Mouse (Mus musculus) kidney, adult 8-10 months (tissue): Measurements from ENCODE around the gene Irf1.
A peak's percentile ranks its signal among the peaks of the same experiment; 100 is the strongest.

Experiments
- DNase-seq, 2 experiments: peaks; one replicate each; pipeline ENCODE4 v3.0.0; 2022

Irf1 gene

GRCm38 (mm10) chr11:53761822-53762221 lies 8.0 kb upstream of the Irf1 start:
- DNase-seq = peak; percentile 94

GRCm38 (mm10) chr11:53762426-53762825 lies 7.4 kb upstream of the Irf1 start:
- DNase-seq = no peak

- DNase-seq = peak; percentile 93 to 95
These were observed 6.9 kb upstream of the Irf1 start for GRCm38 (mm10) chr11:53762827-53763495.

DNA sequence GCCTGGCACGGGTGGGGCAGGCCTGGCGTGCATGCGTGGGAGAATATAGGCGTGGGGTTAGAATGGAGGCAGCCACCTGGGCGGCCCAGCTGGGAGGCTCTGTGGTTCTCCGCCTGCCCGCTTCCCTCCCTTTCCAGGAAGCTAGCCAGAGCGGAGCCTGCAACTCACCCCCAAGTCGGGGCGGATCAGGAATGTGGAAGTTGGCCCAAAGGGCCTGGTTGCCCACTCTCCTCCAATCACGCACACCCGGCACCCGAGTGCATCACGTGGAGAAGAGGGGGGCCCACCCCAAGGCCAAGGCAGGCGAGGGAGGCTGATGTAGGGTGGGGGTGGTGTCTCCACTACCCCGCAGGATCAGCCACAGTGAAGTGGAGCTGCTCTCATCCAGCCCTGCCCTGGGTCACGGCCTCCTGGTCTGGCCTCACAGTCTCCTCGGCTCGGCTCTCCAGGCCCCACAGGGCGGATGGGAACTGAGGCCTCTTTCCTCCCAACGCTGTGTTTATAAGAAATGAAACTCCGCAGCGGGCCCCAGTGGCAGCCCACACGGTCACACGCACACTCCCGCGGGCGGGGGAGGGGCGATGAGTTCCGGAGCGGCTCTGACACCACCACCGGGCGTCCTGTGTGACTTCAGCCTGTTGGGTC lies 6.2 kb upstream of the Irf1 start:
- peak; percentile 89 to 90 for DNase-seq

GRCm38 (mm10) chr11:53764581-53764980 lies 5.2 kb upstream of the Irf1 start:
- no peak for DNase-seq

DNA sequence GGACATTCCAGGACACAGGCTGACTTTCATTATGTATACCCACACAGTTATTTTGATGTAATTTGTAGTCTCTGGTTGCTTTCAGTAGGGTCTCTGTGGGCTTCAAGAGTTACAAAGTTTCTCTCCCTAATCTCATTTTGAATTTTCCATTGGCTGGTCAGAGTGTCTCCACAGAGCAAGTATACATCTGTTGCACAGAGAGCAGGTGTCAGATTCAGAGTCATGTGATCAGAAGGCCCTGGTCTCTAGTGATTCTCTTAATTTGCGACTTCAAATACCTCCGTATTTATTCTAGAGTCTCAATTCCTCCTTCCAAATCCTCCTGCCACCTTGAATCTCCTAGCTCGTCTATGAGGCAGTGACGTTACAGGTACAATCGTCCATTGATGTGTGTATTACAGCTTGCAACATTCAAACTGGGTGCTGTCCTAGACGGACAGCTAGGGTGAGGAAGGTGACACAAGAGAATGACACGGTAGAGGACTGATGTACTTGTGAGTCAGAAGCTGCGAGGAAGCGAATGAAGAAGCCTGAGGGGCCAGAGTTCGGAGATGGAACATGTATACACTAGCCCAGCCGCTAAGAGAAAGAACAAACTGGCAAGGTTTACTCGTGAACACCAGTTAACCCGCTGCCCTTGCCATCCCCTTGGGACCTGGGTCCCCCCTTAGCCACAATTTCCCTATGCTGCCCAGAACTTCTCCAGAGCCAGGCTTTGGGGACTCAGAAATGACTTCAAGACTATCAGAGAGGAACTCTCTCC lies 1.2 kb upstream of the Irf1 start:
- no peak for DNase-seq

GRCm38 (mm10) chr11:53769185-53769576 lies 633 bp upstream of the Irf1 start:
- DNase-seq = no peak

DNA sequence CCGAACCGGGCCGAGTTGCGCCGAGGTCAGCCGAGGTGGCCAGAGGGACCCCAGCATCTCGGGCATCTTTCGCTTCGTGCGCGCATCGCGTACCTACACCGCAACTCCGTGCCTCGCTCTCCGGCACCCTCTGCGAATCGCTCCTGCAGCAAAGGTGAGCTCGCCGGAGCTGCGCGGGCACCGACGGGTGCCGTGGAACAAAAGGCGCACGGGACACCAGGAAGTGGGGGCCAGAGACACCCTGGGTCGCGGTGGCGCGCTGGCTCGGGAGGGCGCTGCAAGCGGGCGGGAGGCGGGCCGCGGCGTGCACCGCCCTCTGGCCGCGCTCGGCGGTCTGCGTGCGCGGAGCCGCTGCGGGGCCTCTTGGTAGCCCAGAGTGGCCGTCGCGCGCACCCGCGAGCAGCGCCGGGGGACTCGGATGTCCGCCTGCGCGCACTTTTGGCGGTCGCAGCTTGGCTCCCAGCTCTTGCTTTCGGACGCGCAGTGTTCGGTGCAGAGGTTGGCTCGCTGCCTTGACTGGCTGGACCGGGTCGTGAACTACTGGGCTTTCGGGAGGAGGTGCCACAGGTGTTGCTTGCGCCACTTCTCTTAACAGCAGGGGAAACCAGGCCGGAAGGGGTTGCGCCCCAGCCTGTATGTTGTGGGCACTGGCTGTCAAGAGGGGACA lies 444 bp downstream of the Irf1 start:
- peak; percentile 57 to 63 for DNase-seq

DNA sequence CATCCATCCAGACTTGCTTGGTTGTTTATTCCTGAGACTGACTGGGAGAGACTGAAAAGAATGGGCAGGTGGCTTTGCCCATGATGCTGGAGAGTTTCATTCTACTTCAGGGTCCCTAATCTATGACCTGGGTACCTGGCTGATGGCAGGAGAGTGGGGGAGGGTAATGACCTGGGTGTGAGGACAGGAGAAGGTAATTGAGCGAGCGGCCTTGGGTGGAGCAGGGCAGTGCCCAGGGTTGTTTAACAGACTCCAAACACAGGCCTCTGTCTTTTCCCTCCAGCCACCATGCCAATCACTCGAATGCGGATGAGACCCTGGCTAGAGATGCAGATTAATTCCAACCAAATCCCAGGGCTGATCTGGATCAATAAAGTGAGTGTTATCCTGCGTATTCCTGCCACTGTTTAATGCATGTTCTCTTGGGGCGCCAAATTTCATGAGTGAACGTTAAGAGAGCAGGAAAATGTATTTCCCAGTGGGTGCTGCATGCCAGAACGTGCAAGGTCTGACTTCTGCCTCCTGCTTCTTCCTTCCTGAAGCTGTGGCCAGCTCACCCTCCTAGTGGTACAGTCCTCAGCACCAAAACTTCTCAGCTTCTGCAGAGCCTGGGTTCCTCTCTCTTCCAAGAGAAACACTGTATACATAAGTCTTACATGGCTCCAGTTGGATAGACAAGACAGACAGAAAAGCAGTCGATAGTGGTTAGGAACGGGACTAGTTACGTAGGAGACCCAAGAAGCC lies 1.4 kb downstream of the Irf1 start:
- DNase-seq = no peak

DNA sequence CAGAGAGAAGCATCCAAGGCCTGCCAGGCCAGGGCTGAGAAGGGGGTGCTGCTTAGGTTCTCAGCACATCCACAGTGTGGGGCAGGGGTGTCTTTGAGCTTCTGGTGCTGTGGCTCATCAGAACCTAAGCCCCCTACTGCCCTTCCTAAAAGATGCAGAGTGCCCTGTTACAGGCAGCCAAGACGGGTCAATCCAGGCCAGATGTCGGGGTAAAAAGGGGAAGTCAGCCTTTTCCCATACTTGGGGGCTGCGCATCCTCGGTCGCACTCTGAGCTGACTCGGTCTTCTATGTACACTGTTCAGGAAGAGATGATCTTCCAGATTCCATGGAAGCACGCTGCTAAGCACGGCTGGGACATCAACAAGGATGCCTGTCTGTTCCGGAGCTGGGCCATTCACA lies 2.7 kb downstream of the Irf1 start:
- DNase-seq = no peak

- no peak for DNase-seq
These were observed 3.3 kb downstream of the Irf1 start, which contains the start of gene Gm17334 for GRCm38 (mm10) chr11:53773087-53773486. TSS of gene Gm17334 (minus strand) at chr11:53773187.

DNA sequence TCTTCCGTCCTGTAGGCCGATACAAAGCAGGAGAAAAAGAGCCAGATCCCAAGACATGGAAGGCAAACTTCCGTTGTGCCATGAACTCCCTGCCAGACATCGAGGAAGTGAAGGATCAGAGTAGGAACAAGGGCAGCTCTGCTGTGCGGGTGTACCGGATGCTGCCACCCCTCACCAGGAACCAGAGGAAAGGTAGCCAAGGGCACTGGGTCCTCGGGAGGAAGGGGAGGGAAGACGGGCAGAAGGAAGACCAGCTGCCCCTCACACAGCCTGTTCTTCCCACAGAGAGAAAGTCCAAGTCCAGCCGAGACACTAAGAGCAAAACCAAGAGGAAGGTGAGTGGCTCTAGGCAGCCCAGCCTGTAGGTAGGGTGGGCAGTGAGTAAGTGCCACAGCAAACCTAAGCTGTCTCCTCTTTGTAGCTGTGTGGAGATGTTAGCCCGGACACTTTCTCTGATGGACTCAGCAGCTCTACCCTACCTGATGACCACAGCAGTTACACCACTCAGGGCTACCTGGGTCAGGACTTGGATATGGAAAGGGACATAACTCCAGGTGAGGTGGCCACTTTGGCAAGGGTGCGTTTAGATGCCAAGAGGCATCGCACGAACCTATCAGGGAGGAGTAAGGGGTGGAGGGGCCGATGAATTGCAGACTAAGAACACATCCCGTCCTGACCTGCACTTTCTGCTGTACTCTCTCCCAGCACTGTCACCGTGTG lies 4.0 kb downstream of the Irf1 start:
- no peak for DNase-seq

DNA sequence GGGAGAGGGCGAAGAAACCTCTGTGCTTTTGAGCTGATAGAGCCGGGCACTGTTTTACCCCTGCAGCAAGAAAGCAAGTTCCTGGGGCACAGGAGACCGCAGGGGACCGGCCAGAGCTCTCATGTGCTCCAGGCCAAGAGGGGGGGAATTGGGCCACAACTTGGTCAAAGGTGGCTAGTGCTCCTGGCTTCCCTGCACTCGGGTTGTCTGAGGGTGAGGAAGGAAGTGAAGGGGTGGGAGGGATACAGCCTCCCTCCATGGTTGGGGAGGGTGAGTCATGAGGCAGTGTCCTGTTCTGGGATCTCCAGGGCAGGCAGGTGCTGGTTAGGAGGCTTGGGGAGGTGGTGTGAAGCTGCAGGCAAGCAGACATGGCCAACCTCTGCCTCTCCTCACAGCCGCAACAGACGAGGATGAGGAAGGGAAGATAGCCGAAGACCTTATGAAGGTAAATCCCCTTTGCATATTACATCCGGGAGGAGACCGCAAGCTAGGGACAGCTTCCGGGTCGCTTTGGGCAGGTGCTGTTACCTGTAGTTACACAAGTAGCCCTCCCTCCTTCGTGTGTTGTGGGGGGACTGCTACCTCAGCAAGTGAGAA lies 4.9 kb downstream of the Irf1 start:
- no peak for DNase-seq

GRCm38 (mm10) chr11:53777736-53778135 lies 7.9 kb downstream of the Irf1 start:
- DNase-seq = no peak

DNA sequence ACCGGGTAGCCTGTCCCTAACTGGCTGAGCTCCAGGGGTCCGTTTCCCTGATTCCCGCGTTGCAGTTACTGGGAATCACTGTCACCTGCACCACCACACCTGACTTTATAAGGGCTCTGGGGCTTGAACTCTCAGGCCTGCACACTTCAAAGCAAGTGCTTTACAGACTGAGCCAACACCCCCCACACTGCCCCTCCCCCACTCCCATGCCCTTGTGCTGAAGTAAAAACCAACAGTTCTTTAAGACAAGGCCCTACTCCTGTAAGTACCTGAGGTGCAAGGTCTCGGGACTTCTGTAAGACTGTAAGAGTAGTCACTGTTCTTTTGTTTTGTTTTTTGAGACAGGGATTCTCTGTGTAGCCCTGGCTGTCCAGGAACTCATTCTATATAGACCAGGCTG lies 8.6 kb downstream of the Irf1 start:
- DNase-seq = no peak

DNA sequence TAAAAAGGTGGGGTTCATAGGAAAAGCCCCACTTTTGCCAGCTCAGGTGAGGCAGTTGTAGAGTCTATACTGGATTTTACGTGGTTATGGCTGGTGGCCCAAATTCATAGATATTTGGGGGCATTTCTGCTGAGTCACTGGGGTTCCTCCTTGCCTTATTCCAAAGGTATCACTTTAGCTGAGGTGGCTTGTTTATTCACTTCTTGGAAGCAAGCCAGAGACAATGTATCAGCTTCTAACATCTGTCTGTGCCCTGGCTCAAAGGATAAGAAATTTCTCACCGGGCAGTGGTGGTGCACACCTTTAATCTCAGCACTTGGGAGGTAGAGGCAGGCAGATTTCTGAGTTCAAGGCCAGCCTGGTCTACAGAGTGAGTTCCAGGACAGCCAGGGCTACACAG lies 10.0 kb downstream of the Irf1 start:
- DNase-seq = no peak

- DNase-seq = no peak
These were observed 10.4 kb downstream of the Irf1 start for GRCm38 (mm10) chr11:53780262-53780661.

DNA sequence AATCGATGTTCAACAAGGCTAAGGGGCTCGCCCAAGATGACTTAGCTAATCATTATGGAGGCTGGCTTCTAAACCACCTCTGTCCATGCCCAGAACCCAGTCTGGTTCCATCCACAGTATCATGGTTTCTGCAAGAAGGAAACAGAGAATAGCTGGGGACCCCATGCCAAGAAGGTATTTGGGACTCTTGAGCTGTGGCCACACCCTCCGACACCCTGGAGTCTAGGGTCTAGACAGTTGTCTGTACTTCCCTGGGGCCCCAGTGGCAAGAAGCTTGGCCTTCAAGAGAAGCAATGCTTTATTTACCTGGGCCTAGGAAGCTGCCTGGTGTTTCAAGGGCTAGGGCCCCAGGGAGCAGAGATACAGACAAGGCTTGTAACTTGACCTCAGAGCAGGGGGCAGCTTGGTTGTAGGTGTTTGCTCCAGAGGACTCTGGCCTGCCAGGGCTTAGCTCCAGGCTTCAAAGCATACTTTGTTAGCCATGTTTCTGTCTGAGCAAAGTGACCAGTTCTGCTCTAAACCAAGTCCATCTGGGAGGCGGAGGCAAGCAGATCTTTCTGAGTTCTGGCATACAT lies 11.5 kb downstream of the Irf1 start:
- no peak for DNase-seq

- no peak for DNase-seq
These were observed 12.2 kb downstream of the Irf1 start for GRCm38 (mm10) chr11:53781964-53782363.

DNA sequence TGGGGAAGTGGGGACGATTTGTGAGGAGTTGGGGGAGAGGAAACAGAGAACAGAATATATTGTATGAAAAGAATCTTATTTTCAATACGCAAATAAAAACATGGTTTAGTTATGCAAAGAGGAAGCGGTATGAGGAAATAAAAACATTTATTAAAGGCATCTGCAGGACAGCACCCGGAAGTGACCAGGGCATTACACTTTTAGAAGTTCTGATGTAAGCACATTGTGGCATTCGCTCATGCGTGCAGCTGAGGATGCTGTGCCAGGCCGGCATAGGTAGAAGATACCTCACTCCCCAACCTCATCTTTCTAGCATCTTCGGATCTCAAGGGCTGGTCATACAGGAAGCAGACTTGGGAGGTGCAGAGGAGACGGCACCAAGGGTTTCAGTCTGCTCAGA lies 13.5 kb downstream of the Irf1 start:
- no peak for DNase-seq

- DNase-seq = no peak
These were observed 15.6 kb downstream of the Irf1 start for GRCm38 (mm10) chr11:53785311-53785936.
